Mouse (Mus musculus): ENCODE results near the gene Akt3. TPM values are rescaled to one million over a fixed set of nuclear protein-coding genes. Genes with fewer than 3 reads are reported as not detected.

Gene Akt3
- polyA plus RNA-seq, 1 experiment: 6.4 TPM

- Histone ChIP-seq H3K27ac (ENCODE audit: insufficient read depth, low read length) (no peak overlapping the region), H3K4me1 (ENCODE audit: control insufficient read depth, insufficient read depth, insufficient read length) (no peaks in the 10 kb centered on the region; the same call in 1 of the 2 replicates), H3K36me3 (ENCODE audit: control insufficient read depth, insufficient read depth, low read length) (0 out of 2 replicates have a peak, but pooled peaks cover 1% of the 10 kb centered on the region), H3K4me3 (ENCODE audit: extremely low read depth, insufficient read depth, insufficient read length) (no peak overlapping the region), H3K27me3 (ENCODE audit: control insufficient read depth, insufficient read depth, low read length) (no peaks in the 10 kb centered on the region)
- TF ChIP-seq CTCF (IDR thresholded peaks at IDR 0.05; ENCODE audit: extremely low read depth, insufficient read depth, insufficient read length, insufficient replicate concordance) (no peak), POLR2A (IDR thresholded peaks at IDR 0.05; ENCODE audit: low read depth, low read length) (no peak)
- no peak for DNase-seq (ENCODE audit: low read depth in 1 of 2, low spot score in 2 of 2)
These were observed 86.7 kb downstream of the Akt3 start for GRCm38 (mm10) chr1:177171300-177171699.

- no peaks in the 10 kb centered on the region for H3K27me3 ChIP-seq (ENCODE audit: control insufficient read depth, insufficient read depth, low read length)
- WGBS: 70% methylated on average over 2 of the region's 2 CpGs
- H3K36me3 ChIP-seq (ENCODE audit: control insufficient read depth, insufficient read depth, low read length): no peaks in the 10 kb centered on the region
- no peak for DNase-seq (ENCODE audit: low read depth in 1 of 2, low spot score in 2 of 2)
- no peaks in the 10 kb centered on the region; the same call in none of the 2 replicates for H3K4me1 ChIP-seq (ENCODE audit: control insufficient read depth, insufficient read depth, insufficient read length)
- H3K27ac ChIP-seq (ENCODE audit: insufficient read depth, low read length): no peak overlapping the region
- no peak overlapping the region for H3K4me3 ChIP-seq (ENCODE audit: extremely low read depth, insufficient read depth, insufficient read length)
- TF ChIP-seq CTCF (IDR thresholded peaks at IDR 0.05; ENCODE audit: extremely low read depth, insufficient read depth, insufficient read length, insufficient replicate concordance) (no peak), POLR2A (IDR thresholded peaks at IDR 0.05; ENCODE audit: low read depth, low read length) (no peak)
These were observed 92.2 kb downstream of the Akt3 start for GRCm38 (mm10) chr1:177165789-177166188.

- H3K27me3 ChIP-seq (ENCODE audit: control insufficient read depth, insufficient read depth, low read length): no peaks in the 10 kb centered on the region
- H3K4me1 ChIP-seq (ENCODE audit: control insufficient read depth, insufficient read depth, insufficient read length): no peaks in the 10 kb centered on the region; the same call in none of the 2 replicates
- no peak overlapping the region for H3K27ac ChIP-seq (ENCODE audit: insufficient read depth, low read length)
- H3K4me3 ChIP-seq (ENCODE audit: extremely low read depth, insufficient read depth, insufficient read length): no peak overlapping the region
- DNase-seq (ENCODE audit: low read depth in 1 of 2, low spot score in 2 of 2): no peak
- TF ChIP-seq CTCF (IDR thresholded peaks at IDR 0.05; ENCODE audit: extremely low read depth, insufficient read depth, insufficient read length, insufficient replicate concordance) (no peak), POLR2A (IDR thresholded peaks at IDR 0.05; ENCODE audit: low read depth, low read length) (no peak)
- 81% methylated on average over 2 of the region's 2 CpGs for WGBS
- H3K36me3 ChIP-seq (ENCODE audit: control insufficient read depth, insufficient read depth, low read length): no peaks in the 10 kb centered on the region
These were observed 92.7 kb downstream of the Akt3 start for GRCm38 (mm10) chr1:177165336-177165735.

- Histone ChIP-seq H3K36me3 (ENCODE audit: control insufficient read depth, insufficient read depth, low read length) (no peaks in the 10 kb centered on the region), H3K27me3 (ENCODE audit: control insufficient read depth, insufficient read depth, low read length) (no peaks in the 10 kb centered on the region), H3K4me3 (ENCODE audit: extremely low read depth, insufficient read depth, insufficient read length) (no peak overlapping the region), H3K27ac (ENCODE audit: insufficient read depth, low read length) (no peak overlapping the region), H3K4me1 (ENCODE audit: control insufficient read depth, insufficient read depth, insufficient read length) (no peaks in the 10 kb centered on the region)
- no peak for DNase-seq (ENCODE audit: low read depth in 1 of 2, low spot score in 2 of 2)
- WGBS: 83% methylated on average over 11 of the region's 11 CpGs
- no peak for TF ChIP-seq CTCF (IDR thresholded peaks at IDR 0.05; ENCODE audit: extremely low read depth, insufficient read depth, insufficient read length, insufficient replicate concordance)
- no peak for TF ChIP-seq POLR2A (IDR thresholded peaks at IDR 0.05; ENCODE audit: low read depth, low read length)
These were observed 107.5 kb downstream of the Akt3 start for GRCm38 (mm10) chr1:177150344-177151021.

GRCm38 (mm10) chr1:177148746-177149145 is 109.3 kb downstream of the Akt3 start:
- 90% methylated on average over 2 of the region's 2 CpGs for WGBS
- H3K4me3 ChIP-seq (ENCODE audit: extremely low read depth, insufficient read depth, insufficient read length): no peak overlapping the region
- DNase-seq (ENCODE audit: low read depth in 1 of 2, low spot score in 2 of 2): no peak
- H3K36me3 ChIP-seq (ENCODE audit: control insufficient read depth, insufficient read depth, low read length): no peaks in the 10 kb centered on the region
- H3K27me3 ChIP-seq (ENCODE audit: control insufficient read depth, insufficient read depth, low read length): no peaks in the 10 kb centered on the region
- no peaks in the 10 kb centered on the region for H3K4me1 ChIP-seq (ENCODE audit: control insufficient read depth, insufficient read depth, insufficient read length)
- no peak overlapping the region for H3K27ac ChIP-seq (ENCODE audit: insufficient read depth, low read length)
- TF ChIP-seq CTCF (IDR thresholded peaks at IDR 0.05; ENCODE audit: extremely low read depth, insufficient read depth, insufficient read length, insufficient replicate concordance) (no peak), POLR2A (IDR thresholded peaks at IDR 0.05; ENCODE audit: low read depth, low read length) (no peak)

GRCm38 (mm10) chr1:177141468-177141867 is 116.5 kb downstream of the Akt3 start:
- no peak for DNase-seq (ENCODE audit: low read depth in 1 of 2, low spot score in 2 of 2)
- Histone ChIP-seq H3K4me1 (ENCODE audit: control insufficient read depth, insufficient read depth, insufficient read length) (no peaks in the 10 kb centered on the region), H3K27me3 (ENCODE audit: control insufficient read depth, insufficient read depth, low read length) (no peaks in the 10 kb centered on the region), H3K27ac (ENCODE audit: insufficient read depth, low read length) (no peak overlapping the region), H3K36me3 (ENCODE audit: control insufficient read depth, insufficient read depth, low read length) (no peaks in the 10 kb centered on the region), H3K4me3 (ENCODE audit: extremely low read depth, insufficient read depth, insufficient read length) (no peak overlapping the region)
- TF ChIP-seq CTCF (IDR thresholded peaks at IDR 0.05; ENCODE audit: extremely low read depth, insufficient read depth, insufficient read length, insufficient replicate concordance) (no peak), POLR2A (IDR thresholded peaks at IDR 0.05; ENCODE audit: low read depth, low read length) (no peak)
- 88% methylated on average over 2 of the region's 2 CpGs for WGBS

- no peaks in the 10 kb centered on the region for H3K4me1 ChIP-seq (ENCODE audit: control insufficient read depth, insufficient read depth, insufficient read length)
- TF ChIP-seq POLR2A (IDR thresholded peaks at IDR 0.05; ENCODE audit: low read depth, low read length) (no peak), CTCF (IDR thresholded peaks at IDR 0.05; ENCODE audit: extremely low read depth, insufficient read depth, insufficient read length, insufficient replicate concordance) (no peak)
- H3K4me3 ChIP-seq (ENCODE audit: extremely low read depth, insufficient read depth, insufficient read length): no peak overlapping the region
- no peaks in the 10 kb centered on the region for H3K36me3 ChIP-seq (ENCODE audit: control insufficient read depth, insufficient read depth, low read length)
- DNase-seq (ENCODE audit: low read depth in 1 of 2, low spot score in 2 of 2): no peak
- WGBS: 83% methylated on average over 6 of the region's 6 CpGs
- no peak overlapping the region for H3K27ac ChIP-seq (ENCODE audit: insufficient read depth, low read length)
- H3K27me3 ChIP-seq (ENCODE audit: control insufficient read depth, insufficient read depth, low read length): no peaks in the 10 kb centered on the region
These were observed 118.4 kb downstream of the Akt3 start for GRCm38 (mm10) chr1:177139652-177140051.

Data from spleen, adult 2 months (tissue).